Mouse (Mus musculus): ENCODE results near the gene Hjurp. TPM values are rescaled to one million over a fixed set of nuclear protein-coding genes. Genes with fewer than 3 reads are reported as not detected.

Gene Hjurp
- polyA plus RNA-seq, 1 experiment from 2014 or later, result 169 TPM

- peaks cover 98% of the 10 kb centered on the region for H3K9me3 ChIP-seq
- DNase-seq (ENCODE audit: low spot score), result no peak
- no peaks in the 10 kb centered on the region for H3K36me3 ChIP-seq
- no peak overlapping the region for H3K4me3 ChIP-seq
- no peaks in the 10 kb centered on the region for H3K27me3 ChIP-seq (ENCODE audit: insufficient read depth, poor library complexity, severe bottlenecking)
- no peak overlapping the region for H3K27ac ChIP-seq
- WGBS, result 76% methylated on average over 7 of the region's 7 CpGs
- H3K4me1 ChIP-seq (replicated peaks), result no peaks in the 10 kb centered on the region
Observed at GRCm38 (mm10) chr1:88249596-88249995, 27.8 kb downstream of the Hjurp start.

- H3K9me3 ChIP-seq, result peaks cover 98% of the 10 kb centered on the region
- H3K4me3 ChIP-seq, result no peak overlapping the region
- DNase-seq (ENCODE audit: low spot score), result no peak
- H3K36me3 ChIP-seq, result no peaks in the 10 kb centered on the region
- H3K27me3 ChIP-seq (ENCODE audit: insufficient read depth, poor library complexity, severe bottlenecking), result no peaks in the 10 kb centered on the region
- 71% methylated on average over 4 of the region's 4 CpGs for WGBS
- no peak overlapping the region for H3K27ac ChIP-seq
- H3K4me1 ChIP-seq (replicated peaks), result no peaks in the 10 kb centered on the region
Observed at GRCm38 (mm10) chr1:88248658-88249057, 28.8 kb downstream of the Hjurp start.

- DNase-seq (ENCODE audit: low spot score), result no peak
- H3K36me3 ChIP-seq, result no peaks in the 10 kb centered on the region
- H3K27ac ChIP-seq, result no peak overlapping the region
- no peak overlapping the region for H3K4me3 ChIP-seq
- peaks cover 97% of the 10 kb centered on the region for H3K9me3 ChIP-seq
- no peaks in the 10 kb centered on the region for H3K4me1 ChIP-seq (replicated peaks)
- 54% methylated on average over 2 of the region's 2 CpGs for WGBS
- H3K27me3 ChIP-seq (ENCODE audit: insufficient read depth, poor library complexity, severe bottlenecking), result no peaks in the 10 kb centered on the region
Observed at GRCm38 (mm10) chr1:88247660-88248059, 29.8 kb downstream of the Hjurp start.

GRCm38 (mm10) chr1:88246386-88246785 is 31.0 kb downstream of the Hjurp start:
- WGBS, result 44% methylated on average over 6 of the region's 6 CpGs
- no peak for DNase-seq (ENCODE audit: low spot score)
- Histone ChIP-seq H3K4me3 (no peak overlapping the region), H3K27ac (no peak overlapping the region), H3K9me3 (peaks cover 99% of the 10 kb centered on the region), H3K36me3 (no peaks in the 10 kb centered on the region), H3K4me1 (replicated peaks) (no peaks in the 10 kb centered on the region), H3K27me3 (ENCODE audit: insufficient read depth, poor library complexity, severe bottlenecking) (no peaks in the 10 kb centered on the region)

- no peak overlapping the region for H3K4me3 ChIP-seq
- no peaks in the 10 kb centered on the region for H3K4me1 ChIP-seq (replicated peaks)
- H3K36me3 ChIP-seq, result no peaks in the 10 kb centered on the region
- no peaks in the 10 kb centered on the region for H3K27me3 ChIP-seq (ENCODE audit: insufficient read depth, poor library complexity, severe bottlenecking)
- 79% methylated on average over 6 of the region's 6 CpGs for WGBS
- no peak for DNase-seq (ENCODE audit: low spot score)
- peaks cover 99% of the 10 kb centered on the region for H3K9me3 ChIP-seq
- H3K27ac ChIP-seq, result no peak overlapping the region
Observed at GRCm38 (mm10) chr1:88245881-88246280, 31.6 kb downstream of the Hjurp start.

GRCm38 (mm10) chr1:88243861-88244260 is 33.6 kb downstream of the Hjurp start:
- WGBS, result 64% methylated on average over 5 of the region's 5 CpGs
- no peak overlapping the region for H3K4me3 ChIP-seq
- DNase-seq (ENCODE audit: low spot score), result no peak
- H3K4me1 ChIP-seq (replicated peaks), result no peaks in the 10 kb centered on the region
- H3K27me3 ChIP-seq (ENCODE audit: insufficient read depth, poor library complexity, severe bottlenecking), result no peaks in the 10 kb centered on the region
- peaks cover 99% of the 10 kb centered on the region for H3K9me3 ChIP-seq
- H3K36me3 ChIP-seq, result no peaks in the 10 kb centered on the region
- H3K27ac ChIP-seq, result no peak overlapping the region

GRCm38 (mm10) chr1:88240579-88240978 is 36.9 kb downstream of the Hjurp start:
- WGBS, result 77% methylated on average over 4 of the region's 4 CpGs
- H3K27me3 ChIP-seq (ENCODE audit: insufficient read depth, poor library complexity, severe bottlenecking), result no peaks in the 10 kb centered on the region
- peaks cover 97% of the 10 kb centered on the region for H3K9me3 ChIP-seq
- no peak overlapping the region for H3K4me3 ChIP-seq
- DNase-seq (ENCODE audit: low spot score), result no peak
- H3K4me1 ChIP-seq (replicated peaks), result no peaks in the 10 kb centered on the region
- no peak overlapping the region for H3K27ac ChIP-seq
- H3K36me3 ChIP-seq, result no peaks in the 10 kb centered on the region

- H3K36me3 ChIP-seq, result no peaks in the 10 kb centered on the region
- peaks cover 97% of the 10 kb centered on the region for H3K9me3 ChIP-seq
- DNase-seq (ENCODE audit: low spot score), result no peak
- H3K27me3 ChIP-seq (ENCODE audit: insufficient read depth, poor library complexity, severe bottlenecking), result no peaks in the 10 kb centered on the region
- H3K27ac ChIP-seq, result no peak overlapping the region
- WGBS, result 75% methylated on average over 5 of the region's 5 CpGs
- H3K4me3 ChIP-seq, result no peak overlapping the region
- H3K4me1 ChIP-seq (replicated peaks), result no peaks in the 10 kb centered on the region
Observed at GRCm38 (mm10) chr1:88240072-88240471, 37.4 kb downstream of the Hjurp start.

GRCm38 (mm10) chr1:88238771-88239170 is 38.7 kb downstream of the Hjurp start:
- H3K36me3 ChIP-seq, result no peaks in the 10 kb centered on the region
- no peak overlapping the region for H3K27ac ChIP-seq
- no peak overlapping the region for H3K4me3 ChIP-seq
- no peak for DNase-seq (ENCODE audit: low spot score)
- H3K27me3 ChIP-seq (ENCODE audit: insufficient read depth, poor library complexity, severe bottlenecking), result no peaks in the 10 kb centered on the region
- H3K9me3 ChIP-seq, result peaks cover 97% of the 10 kb centered on the region
- WGBS, result 80% methylated on average over 6 of the region's 6 CpGs
- H3K4me1 ChIP-seq (replicated peaks), result no peaks in the 10 kb centered on the region

- Histone ChIP-seq H3K27me3 (ENCODE audit: insufficient read depth, poor library complexity, severe bottlenecking) (no peaks in the 10 kb centered on the region), H3K4me3 (no peak overlapping the region), H3K27ac (no peak overlapping the region), H3K36me3 (no peaks in the 10 kb centered on the region), H3K4me1 (replicated peaks) (no peaks in the 10 kb centered on the region), H3K9me3 (peaks cover 98% of the 10 kb centered on the region)
- DNase-seq (ENCODE audit: low spot score), result no peak
- WGBS, result 79% methylated on average over 5 of the region's 5 CpGs
Observed at GRCm38 (mm10) chr1:88237311-88237710, 40.1 kb downstream of the Hjurp start.

- no peak overlapping the region for H3K4me3 ChIP-seq
- WGBS, result 67% methylated on average over 4 of the region's 4 CpGs
- no peaks in the 10 kb centered on the region for H3K36me3 ChIP-seq
- H3K4me1 ChIP-seq (replicated peaks), result no peaks in the 10 kb centered on the region
- H3K27me3 ChIP-seq (ENCODE audit: insufficient read depth, poor library complexity, severe bottlenecking), result no peaks in the 10 kb centered on the region
- DNase-seq (ENCODE audit: low spot score), result no peak
- peaks cover 98% of the 10 kb centered on the region for H3K9me3 ChIP-seq
- no peak overlapping the region for H3K27ac ChIP-seq
Observed at GRCm38 (mm10) chr1:88235894-88236415, 41.5 kb downstream of the Hjurp start.

- H3K4me3 ChIP-seq, result no peak overlapping the region
- no peaks in the 10 kb centered on the region for H3K36me3 ChIP-seq
- DNase-seq (ENCODE audit: low spot score), result no peak
- peaks cover 98% of the 10 kb centered on the region for H3K9me3 ChIP-seq
- 65% methylated on average over 11 of the region's 11 CpGs for WGBS
- H3K27ac ChIP-seq, result no peak overlapping the region
- no peaks in the 10 kb centered on the region for H3K4me1 ChIP-seq (replicated peaks)
- H3K27me3 ChIP-seq (ENCODE audit: insufficient read depth, poor library complexity, severe bottlenecking), result no peaks in the 10 kb centered on the region
Observed at GRCm38 (mm10) chr1:88235046-88235893, 42.2 kb downstream of the Hjurp start.

GRCm38 (mm10) chr1:88234646-88235045 is 42.8 kb downstream of the Hjurp start:
- no peaks in the 10 kb centered on the region for H3K27me3 ChIP-seq (ENCODE audit: insufficient read depth, poor library complexity, severe bottlenecking)
- no peaks in the 10 kb centered on the region for H3K4me1 ChIP-seq (replicated peaks)
- peaks cover 98% of the 10 kb centered on the region for H3K9me3 ChIP-seq
- no peak overlapping the region for H3K27ac ChIP-seq
- DNase-seq (ENCODE audit: low spot score), result no peak
- H3K36me3 ChIP-seq, result no peaks in the 10 kb centered on the region
- no peak overlapping the region for H3K4me3 ChIP-seq
- 48% methylated on average over 5 of the region's 5 CpGs for WGBS

Measured in hindbrain, embryonic 10.5 days (tissue).